Mouse (Mus musculus): ENCODE measurements around the gene Cd81.

The Cd81 gene

GRCm38 (mm10) chr7:143114773-143115172 is 62.2 kb downstream of the Cd81 start:
- no peak for DNase-seq

- no peak for DNase-seq
Observed at GRCm38 (mm10) chr7:143116521-143116920, 64.0 kb downstream of the Cd81 start.

Measured in embryo, embryonic 11 days (tissue).